Mouse (Mus musculus) cerebellum, adult 2 months (tissue): Measurements from ENCODE around the gene Eml1.
A peak's percentile ranks its signal among the peaks of the same experiment; 100 is the strongest.

Experiments
- CTCF ChIP-seq: fragments of 200-500 bp; IDR thresholded peaks from 2 replicates; pipeline ENCODE4 v1.5.1; 2011; ENCODE audit warnings: low read depth, mild to moderate bottlenecking, control low read depth, low read length, moderate library complexity, borderline replicate concordance; ENCODE audit not compliant: insufficient read depth
- POLR2A ChIP-seq: fragments of 200-500 bp; IDR thresholded peaks from 2 replicates; pipeline ENCODE4 v1.6.1; 2011; ENCODE audit warnings: low read length, control low read depth, borderline replicate concordance; ENCODE audit not compliant: insufficient read depth

DNA sequence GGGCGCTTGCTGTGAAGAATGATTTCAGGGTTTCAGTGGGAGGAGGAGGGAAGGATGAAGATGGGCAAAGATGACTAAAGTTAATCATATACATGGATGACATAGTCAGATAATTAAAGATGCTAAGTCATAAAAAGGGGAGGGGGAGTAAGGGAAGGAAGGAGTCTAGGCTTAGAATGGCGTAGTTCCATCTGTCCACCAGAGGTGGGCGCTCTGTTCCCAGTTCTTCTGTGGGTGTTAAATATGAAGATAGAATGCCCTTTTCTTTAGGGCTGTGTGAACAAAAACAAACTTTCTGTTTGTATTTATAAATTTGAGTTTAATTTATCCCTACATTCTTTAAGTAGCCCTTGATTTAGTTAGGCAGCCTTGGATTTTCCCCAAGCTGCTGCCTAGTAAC, 192.5 kb downstream of the Eml1 start:
- TF ChIP-seq POLR2A (no peak), CTCF (peak; percentile 59; the same call in 1 of the 2 replicates)
